Mouse (Mus musculus) erythroblast, embryonic 14.5 days (primary cell): ENCODE measurements around the gene Larp7.

Experiments
- GATA1 ChIP-seq: IDR thresholded peaks from 2 replicates; pipeline ENCODE4 v1.6.1; 2012; ENCODE audit warnings: low read length, inconsistent platforms, mixed read lengths
- TAL1 ChIP-seq: IDR thresholded peaks from 3 replicates; pipeline ENCODE4 v1.6.1; 2012; ENCODE audit warnings: low read length, inconsistent platforms, mixed read lengths

GRCm38 (mm10) chr3:127515251-127515650, 37.9 kb downstream of the Larp7 start:
- no peak for TF ChIP-seq GATA1
- TF ChIP-seq TAL1 = no peak
